Mouse (Mus musculus): ENCODE measurements around the gene Prdm11.

- no peak for TF ChIP-seq TCF12 (IDR thresholded peaks at IDR 0.05; ENCODE audit: low read depth, low read length)
- no peak for TF ChIP-seq ZC3H11A (IDR thresholded peaks at IDR 0.05; ENCODE audit: low read depth, low read length)
Measured at GRCm38 (mm10) chr2:92958640-92959039, 87.3 kb downstream of the Prdm11 start.

Data from CH12.LX (cell line).